Mouse (Mus musculus) layer of hippocampus, adult 8-10 months (tissue): ENCODE data around the gene Klf11. TPM values are rescaled to one million over a fixed set of nuclear protein-coding genes. Genes with fewer than 3 reads are reported as not detected.

Experiments
- DNase-seq, 2 experiments: peaks; one replicate each; pipeline ENCODE4 v3.0.0; 2022; ENCODE audit warnings: low spot score in 2 of 2
- total RNA-seq, 4 experiments: library from RNA; stranded (reverse); gene quantifications; 2 replicates each; pipeline ENCODE4 v1.2.4; 2022

Klf11 gene
- total RNA-seq, 4 experiments from 2014 or later, result 4.5 to 5.6 (median 5.2) TPM

DNA sequence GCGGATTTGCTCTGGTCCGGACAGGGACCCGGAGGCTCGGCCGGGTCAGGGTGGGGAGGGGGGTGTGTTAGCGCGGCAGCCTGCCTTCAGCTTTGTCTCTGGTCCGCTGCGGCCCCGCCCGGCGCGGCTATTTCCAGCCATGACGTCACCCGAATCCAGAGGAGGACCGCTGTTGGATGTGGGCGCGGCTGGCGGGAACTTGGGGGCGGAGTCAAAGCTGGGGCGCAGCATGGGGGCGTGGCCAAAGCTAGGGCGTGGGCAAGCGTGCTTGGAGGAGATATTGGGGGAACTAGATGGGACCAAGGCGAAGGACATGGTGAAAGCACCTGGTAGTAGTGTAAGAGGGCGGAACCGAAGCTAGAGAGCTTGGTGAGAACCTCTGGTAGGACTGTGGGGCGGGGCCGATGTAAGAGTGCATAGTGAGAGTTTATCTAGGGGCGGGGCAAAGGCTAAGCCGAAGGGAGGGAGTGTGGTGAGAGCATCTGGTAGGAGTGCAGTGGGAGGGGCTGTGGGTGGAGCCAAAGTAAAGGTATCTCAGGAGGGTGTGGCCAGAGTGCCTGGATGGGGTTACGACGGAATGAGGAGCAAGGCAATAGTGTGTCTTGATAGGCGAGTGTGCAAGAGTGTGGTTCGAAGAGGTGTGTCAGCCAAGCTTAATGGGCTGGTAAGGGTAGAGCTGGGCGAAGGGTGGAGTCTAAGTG lies 718 bp downstream of the Klf11 start:
- DNase-seq, result peak; percentile 91 to 92

DNA sequence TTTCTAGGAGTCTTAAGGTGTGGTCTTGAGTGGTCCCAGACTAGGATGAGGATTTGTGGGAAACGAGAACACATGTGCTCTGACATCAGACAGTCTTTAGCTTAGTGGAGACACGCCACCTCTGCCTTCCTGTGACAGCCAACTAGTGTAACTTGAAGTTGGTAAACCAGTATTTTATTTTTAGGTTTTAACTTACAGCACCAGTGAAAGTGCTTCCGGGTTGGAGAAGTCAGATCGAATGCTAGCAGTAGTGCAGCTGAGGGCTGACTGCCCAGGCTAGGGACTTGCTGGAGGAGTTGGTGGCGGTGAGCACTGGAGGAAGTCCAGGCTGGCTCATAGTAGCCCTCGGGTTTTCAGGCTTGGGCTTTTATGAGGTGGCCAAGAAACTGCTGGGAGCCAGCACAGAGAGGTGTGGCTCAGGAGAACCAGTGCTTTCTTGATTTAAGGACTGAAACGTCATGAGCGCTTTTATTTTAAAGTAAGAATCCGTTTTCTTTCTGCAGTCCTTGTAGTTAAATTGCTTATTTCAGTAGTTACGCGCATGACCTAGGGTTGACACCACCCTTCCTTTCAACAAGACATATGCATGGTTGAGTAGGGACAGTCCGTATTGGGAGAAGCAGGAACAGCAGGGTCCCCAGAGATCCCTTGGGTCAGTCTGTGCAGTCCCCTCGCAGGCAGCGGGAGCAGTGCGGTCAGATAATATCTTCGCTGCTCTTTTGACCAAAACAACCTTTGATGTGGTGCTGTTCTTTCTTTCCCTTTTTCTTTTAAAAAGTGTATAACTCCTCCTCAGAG lies 3.2 kb downstream of the Klf11 start:
- no peak for DNase-seq

DNA sequence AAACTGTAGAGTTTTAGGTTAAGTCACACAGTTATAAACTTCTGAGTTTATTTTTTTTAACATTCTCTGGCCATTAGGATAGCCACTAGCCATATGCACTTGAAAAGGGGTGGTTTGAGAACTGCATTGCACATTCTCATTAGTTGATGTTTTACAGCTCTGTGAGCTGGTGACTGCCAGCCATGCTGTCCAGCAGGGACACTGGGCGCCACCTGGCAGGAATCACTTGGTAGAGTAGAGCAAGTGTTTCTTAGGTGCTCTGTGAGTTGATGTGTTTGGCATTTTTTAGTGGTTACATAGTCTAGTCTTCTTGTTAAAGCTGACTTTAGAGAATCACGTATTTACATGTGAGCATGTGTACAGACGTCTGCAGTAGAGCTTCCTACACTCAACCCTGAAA lies 5.4 kb downstream of the Klf11 start:
- DNase-seq, result no peak

DNA sequence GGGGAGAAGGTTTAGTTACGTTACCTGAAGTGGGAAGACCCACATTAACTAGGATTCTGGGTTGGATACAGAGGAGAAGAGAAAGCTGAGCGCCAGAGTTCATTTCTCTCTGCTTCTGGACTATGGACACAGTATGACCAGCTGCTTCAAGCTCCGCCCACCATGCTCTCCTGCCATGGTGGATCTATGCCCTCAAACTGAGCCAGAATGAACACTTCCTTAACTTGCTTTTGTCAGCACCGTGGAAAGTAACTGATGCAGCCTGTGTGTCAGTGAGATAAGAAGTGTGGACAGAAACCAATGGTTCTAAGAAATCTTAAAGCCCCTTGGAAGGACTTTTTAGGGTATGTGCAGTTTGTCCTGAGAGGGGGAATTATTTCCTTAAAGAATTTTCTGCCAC lies 7.9 kb downstream of the Klf11 start:
- no peak for DNase-seq

DNA sequence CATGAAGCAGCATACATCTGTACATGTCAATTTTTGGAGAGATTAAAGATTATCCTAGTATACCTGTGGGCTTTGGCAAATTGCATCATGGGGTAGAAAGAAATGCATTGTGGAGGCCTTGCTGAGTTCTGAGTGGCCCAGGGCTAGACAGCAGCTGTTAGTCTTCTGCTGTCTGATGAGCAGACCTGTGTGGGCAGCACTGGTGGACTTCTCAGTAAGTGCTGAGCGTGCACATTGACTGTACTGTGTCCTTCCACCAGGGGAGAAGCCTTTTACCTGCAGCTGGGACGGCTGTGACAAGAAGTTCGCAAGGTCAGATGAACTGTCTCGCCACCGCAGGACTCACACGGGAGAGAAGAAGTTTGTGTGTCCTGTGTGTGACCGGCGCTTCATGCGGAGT lies 8.8 kb downstream of the Klf11 start:
- no peak for DNase-seq

DNA sequence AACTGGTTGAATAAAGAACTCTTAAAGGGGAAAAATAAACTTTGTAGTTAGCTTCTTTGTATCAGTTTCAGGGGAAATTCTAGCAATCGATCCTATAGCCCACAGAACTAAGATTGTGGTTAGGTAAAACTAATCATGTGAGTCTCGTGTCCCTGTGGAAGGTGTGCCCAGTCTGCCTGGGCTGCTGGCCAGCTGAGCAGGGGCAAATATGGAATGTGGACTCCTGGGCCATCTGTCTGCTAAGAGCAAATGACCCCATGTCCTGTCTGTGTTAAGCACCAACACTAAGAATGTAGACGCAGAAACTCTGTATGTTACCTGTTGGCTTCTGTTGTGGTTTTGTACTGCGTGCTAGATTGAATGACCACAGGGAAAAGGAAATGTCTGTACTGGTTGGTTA lies 10.0 kb downstream of the Klf11 start:
- DNase-seq, result no peak

DNA sequence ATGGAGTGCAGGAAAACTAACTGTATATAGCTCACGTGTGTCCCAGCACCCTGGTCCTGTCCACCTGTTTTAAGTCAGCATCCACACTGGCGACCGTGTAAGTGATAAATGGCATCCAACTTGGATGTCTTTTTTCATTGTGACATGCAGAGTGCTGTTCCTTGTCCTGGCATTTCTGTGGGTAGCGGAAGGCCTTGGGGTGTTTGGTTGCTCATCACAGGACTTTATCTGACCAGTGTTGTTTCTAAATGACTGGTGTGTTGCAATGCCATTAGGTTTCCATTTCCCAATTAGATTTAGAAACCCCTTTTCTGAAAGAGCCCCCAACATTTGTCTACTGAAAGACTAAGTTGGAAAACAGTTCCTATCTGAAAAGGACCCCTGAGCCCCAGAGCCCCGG lies 11.1 kb downstream of the Klf11 start:
- no peak for DNase-seq

DNA sequence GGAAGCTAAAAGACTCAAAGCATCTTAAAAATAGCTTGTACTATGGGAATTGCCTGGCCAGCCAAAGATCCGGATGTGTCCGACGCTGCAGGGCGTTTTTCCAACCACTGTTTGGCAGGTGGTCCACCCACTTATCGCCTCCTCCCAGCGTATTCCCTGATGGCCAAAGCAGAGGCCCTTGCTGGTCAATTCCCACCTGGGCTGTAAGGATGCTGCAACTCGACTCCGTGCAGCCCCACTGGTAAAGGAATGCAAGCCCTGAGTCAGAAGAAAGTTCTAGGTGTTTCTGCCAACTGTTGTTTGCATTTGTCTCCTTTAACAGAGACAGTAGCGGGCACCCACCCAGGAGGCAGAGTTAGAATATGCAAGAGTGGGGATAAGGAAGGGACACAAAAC lies 29.0 kb downstream of the Klf11 start:
- peak in 1 of 2 experiments; percentile 37 for DNase-seq

DNA sequence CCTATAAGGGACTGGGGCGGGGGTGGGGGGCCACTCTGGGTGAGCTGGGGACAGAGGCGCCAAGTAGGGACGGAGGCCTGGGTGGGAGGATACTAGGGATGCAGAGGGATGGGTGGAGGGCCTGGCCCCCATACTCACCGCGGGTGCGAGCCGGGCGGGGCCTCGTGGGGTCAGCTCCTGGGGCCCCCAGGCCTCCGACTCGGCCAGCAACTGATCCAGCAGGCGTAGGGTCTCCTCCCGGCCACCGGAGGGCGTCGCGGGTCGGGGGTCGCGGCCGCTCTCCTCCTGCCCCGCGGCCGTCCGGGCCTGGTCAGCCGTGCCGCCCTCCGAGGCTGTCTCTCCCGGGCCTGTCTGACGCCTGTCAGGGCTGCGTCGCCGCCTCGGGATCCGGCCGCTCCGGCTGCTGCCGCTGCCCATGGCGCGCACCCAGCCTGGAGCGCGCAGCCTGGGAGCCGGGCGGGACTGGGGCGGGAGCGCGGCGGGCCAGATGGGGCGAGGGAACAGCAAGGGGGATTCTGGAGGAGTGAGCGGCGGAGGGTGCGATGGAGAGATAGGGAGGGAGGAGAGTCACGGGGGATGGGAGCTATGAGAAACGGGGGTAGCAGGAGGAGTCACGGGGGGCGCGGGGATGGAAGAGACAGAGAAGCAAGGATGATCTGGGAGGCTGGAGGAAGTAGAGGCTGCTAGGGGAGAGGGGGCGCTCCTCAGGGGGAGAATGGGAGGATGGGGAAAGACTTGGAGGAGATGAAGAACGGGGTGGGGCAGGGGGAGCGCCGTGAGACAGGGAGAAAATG lies 29.6 kb downstream of the Klf11 start:
- peak in 1 of 2 experiments; percentile 31 for DNase-seq

DNA sequence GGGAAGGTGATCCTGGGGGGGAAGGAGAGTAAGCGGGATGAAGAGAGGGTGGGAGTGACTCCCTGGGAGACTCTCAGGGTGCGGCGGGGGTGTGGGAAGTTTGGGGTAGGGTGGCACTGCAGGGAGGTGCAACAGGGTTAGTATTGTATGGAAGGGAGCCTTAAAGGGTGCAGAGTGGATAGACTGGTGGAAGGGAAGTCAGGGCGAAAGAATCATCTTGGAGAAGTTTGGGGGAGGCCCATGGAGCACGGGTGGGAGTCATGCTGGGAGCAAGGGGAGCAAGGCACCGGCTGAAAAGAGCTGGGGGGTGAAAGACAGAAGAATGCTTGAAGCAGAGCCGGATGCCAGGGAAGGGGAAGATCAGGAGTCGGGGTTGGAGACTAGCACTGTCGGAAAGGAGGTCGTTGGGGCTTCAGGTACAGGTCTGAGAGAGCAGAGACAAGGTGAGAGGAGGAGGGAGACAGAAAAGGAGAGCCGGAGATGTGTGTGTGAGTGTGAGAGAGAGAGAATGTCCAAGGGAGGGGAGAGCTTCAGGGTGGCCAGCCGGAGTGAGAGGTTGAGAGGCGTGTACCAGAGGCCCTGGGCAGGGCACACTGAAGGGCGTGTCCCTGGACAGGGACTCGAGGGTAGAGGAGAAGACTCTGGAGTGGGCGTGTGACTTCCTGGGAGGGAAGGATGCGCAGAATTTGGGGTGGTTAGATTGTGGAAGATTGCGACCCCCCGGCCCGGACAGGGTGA lies 30.4 kb downstream of the Klf11 start, which contains the start of gene Cys1:
Gene Cys1, minus strand, starts transcription at position 528 of the 738 bp plus-strand sequence.
- no peak for DNase-seq

DNA sequence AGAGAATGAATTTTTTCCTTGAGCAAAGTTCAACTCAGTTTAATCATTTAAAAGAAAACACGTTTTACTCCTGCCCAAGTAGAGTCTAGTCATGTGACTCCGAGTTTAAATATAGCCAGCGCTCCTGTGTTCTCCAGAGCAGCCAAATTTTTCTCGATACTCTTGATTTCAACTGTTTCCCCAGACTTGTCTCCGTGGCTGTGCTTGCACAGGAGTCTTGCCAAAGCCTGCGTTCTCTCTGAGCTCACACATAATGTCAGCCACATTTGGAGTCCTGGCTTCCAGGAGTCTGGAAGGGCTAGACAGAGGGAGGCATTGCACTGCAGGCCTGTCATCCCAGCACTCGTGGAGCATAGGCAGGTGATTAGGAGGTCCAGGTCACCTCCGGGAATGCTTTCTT lies 31.5 kb downstream of the Klf11 start:
- peak in 1 of 2 experiments; percentile 42 for DNase-seq

DNA sequence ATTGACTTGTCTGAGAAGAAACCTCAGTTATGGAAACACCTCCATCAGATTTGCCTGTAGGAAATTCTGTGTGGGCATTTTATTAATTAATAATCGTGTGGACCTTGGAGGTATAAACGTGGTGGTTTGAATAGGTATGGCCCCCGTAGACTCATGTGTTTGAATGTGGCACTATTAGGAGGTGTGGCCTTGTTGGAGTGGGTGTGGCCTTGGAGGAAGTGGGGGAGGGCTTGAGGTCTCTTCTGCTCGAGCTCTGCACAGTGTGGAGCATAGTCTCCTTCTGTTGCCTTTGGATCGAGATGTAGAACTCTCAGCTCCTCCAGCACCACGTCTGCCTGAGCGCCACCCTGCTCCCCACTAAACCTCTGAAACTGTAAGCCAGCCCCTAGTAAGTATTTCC lies 32.4 kb downstream of the Klf11 start:
- no peak for DNase-seq

DNA sequence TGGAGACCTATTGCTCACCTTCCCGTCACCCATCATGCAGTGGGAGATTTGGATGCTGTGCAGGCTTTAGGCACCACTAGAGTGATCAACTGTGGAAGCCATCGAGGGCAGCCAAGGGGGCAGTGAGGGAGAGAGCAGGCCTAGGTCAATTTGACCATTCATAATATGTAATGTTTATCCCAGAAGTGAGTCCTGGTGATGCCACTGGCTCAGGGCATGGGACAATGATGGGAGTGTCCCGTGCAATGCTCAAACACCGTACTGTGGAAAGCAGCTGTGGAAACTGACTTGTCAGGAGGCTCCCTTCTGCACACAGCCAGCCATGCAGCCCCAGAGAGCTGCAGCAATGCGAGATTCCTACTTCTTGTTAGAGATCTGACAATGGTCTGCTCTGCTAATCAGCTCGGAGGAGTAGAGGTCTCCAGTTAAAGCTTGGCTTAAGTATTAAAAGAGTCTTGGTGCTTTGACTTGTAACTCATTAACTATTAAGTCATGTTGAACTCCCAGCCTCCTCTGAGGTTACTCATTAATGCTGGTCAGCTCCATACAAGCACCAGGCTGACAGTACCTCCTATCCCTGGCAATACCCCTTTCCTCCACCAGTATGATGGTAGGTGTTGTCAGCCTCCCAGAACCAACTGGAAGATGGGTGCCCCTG lies 35.1 kb downstream of the Klf11 start:
- no peak for DNase-seq

DNA sequence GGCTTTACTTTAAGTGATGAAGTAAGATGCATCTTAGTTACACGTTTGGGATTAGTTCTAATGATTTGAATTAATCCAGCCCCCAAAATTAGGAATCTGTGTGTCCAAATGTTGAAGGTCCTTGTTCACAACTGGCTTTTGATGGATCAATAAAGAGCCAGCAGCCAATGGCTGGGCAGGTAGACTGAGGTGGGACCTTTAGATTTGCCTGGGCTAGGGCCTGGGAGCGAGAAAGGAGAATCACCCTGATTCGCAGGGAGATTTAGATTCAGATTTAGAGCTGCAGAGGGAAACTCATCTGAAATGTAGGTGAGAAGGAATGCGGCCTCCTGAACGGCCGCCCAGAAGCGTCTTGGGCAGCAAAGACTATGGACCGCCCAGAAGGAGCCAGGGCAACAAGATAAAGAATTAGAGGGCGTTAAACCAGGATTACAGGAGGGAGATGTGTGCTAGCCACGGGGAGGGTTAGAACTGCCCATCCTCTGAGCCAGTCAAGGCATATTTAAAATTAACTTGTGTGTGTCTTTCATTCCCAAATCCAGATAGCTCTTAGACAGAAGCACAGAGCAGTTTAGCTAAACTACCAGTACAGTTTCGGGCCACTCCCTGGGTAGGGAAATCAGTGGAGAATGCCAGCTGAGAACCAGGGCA lies 35.7 kb downstream of the Klf11 start:
- no peak for DNase-seq

DNA sequence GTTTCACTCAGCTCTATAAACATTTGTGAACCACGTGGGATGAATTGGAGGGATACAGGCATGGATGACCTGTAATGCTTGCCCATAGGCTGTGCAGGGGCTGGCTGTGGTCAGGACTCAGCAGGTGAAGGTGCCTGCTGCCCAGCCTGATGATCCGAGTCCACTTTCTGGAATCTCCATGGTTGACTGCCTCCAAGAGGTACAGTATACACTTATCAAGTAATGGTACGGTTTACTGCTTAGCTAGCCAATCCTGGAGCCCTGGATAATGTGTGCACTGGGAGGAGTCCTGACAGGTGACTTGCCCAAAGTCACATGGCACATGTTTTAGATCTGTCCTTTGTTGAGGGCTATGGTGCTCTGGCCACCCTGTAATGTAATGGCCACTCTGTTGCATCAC lies 39.3 kb downstream of the Klf11 start:
- no peak for DNase-seq

DNA sequence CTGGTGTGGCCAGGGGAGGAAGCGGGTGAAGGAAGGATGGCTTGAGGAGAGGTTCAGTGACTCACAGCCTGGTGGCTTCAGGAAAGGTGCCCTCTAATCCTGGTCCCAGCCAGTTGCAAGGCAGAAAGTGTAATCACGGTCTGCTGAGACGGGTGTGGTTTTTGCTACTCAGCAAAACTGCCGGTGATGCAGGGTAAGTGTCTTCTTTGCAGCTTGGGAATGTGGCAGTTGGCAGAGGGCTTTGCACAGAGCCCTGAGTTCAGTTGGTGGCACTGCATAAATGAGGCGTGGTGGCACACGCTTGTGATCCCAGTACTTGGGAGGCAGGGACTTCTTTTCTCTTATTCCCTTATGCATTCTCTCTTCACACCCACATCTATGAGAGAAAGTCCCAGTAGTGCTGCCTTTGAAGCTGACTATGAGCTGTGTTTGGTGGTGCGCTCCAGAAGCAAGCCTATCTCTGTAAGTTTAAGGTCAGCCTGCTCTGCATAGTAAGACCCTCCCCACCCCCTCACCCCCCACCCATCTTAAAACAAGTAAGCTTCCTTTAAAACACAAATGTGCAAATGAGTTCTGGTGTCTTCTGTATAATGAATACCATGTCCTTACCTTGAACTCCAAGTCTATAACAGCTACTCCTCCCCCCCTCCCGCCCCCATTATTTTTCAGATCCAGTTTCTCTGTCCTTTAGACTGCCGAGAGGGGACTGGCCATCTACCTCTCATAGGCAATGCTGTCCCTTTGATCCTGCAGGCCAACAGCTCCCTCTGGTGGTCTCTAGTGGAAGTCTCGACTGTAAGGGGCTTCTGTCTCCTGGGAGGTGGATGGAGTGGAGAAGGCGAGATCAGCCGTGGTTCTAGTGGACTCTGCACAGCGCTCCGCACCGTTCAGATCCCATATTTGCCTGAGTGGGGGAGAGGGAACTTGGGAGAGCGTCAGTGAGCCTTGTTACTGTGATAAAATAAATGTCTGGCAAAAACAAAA lies 45.7 kb downstream of the Klf11 start:
- peak; percentile 75 to 89 for DNase-seq

DNA sequence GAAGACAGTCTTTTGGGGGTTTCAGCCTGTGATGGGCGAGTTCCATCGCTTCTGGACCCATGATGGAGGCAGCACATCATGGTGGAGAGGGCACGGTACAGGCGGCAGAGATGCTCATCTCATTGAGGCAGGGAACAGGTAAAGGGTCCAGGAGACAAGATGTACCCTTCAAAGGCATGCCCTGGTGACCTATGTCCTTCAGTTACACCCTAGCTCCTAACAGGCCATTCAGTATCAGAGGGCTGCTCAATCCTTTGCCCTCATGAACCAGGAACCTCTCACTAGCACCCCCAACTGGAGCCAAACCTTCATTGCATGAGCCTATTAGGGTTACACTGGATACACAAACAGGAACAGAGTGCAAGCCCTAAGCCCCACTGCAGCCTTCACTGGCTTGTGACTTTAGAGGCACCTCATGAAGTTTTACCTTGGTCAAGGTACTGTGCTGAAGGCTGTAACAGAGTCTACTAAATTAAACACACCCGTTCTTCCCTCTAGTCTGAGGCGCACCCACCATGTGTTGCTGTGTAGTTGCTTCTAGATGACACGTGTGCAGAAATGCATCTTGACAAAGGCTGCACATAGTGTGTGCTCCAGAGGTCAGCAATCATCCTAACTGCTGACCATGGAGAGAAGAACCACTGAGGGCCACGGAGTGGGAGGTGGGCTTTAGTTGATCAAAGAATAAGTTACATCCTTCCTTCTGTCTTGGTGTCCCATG lies 46.6 kb downstream of the Klf11 start:
- DNase-seq, result no peak

DNA sequence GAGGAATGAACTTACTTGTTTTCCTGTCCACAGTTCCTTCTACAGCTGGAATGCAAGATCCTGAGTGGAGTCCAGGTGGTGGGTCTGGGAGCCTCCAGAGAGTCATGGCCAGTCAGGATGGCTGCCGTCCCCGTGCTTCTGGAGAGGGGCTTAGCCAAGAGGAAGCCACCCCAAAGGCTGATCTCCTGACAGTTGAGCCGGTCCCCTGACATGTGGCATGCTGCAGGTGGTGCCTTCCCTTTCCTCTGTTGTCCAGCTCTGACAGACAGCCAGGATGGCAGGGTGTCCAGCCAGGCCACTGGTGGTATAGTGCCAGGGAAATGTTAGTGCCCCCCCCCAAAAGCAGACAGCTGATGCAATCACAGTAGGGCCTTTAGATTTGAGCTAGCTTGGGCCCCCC lies 47.4 kb downstream of the Klf11 start:
- no peak for DNase-seq
